Mouse (Mus musculus) lung, embryonic 15.5 days (tissue): ENCODE results near the gene Arpp21. TPM values are rescaled to one million over a fixed set of nuclear protein-coding genes. Genes with fewer than 3 reads are reported as not detected.
A peak's percentile ranks its signal among the peaks of the same experiment; 100 is the strongest.

Experiments
- ATAC-seq: fragments of 200-750 bp; cut with Nextera tagmentation; 2 replicates; pipeline ENCODE4 v1.8.0; 2017; ENCODE audit warnings: moderate number of reproducible peaks, borderline replicate concordance; ENCODE audit not compliant: low FRiP score, low TSS enrichment; ENCODE audit errors: extremely low read depth
- H3K27ac ChIP-seq: fragments of 300-500 bp; sonication (generic); 2 replicates; pipeline ENCODE4 v1.5.1; 2015; ENCODE audit warnings: moderate library complexity, mild to moderate bottlenecking, inconsistent platforms
- H3K27me3 ChIP-seq: fragments of 300-500 bp; sonication (generic); 2 replicates; pipeline ENCODE4 v1.6.1; 2015; ENCODE audit warnings: inconsistent platforms
- H3K36me3 ChIP-seq: fragments of 300-500 bp; sonication (generic); 2 replicates; pipeline ENCODE4 v1.6.1; 2015; ENCODE audit warnings: inconsistent platforms
- H3K4me1 ChIP-seq: fragments of 300-500 bp; sonication (generic); 2 replicates; pipeline ENCODE4 v1.6.1; 2015; ENCODE audit warnings: inconsistent platforms
- H3K4me2 ChIP-seq: fragments of 300-500 bp; sonication (generic); 2 replicates; pipeline ENCODE4 v1.6.1; 2015; ENCODE audit warnings: inconsistent platforms, mild to moderate bottlenecking, moderate library complexity
- H3K4me3 ChIP-seq: fragments of 300-500 bp; sonication (generic); 2 replicates; pipeline ENCODE4 v1.5.1; 2015; ENCODE audit warnings: mild to moderate bottlenecking, inconsistent platforms
- H3K9ac ChIP-seq: fragments of 300-500 bp; sonication (generic); 2 replicates; pipeline ENCODE4 v1.6.1; 2015; ENCODE audit warnings: inconsistent platforms
- H3K9me3 ChIP-seq: fragments of 300-500 bp; sonication (generic); 2 replicates; pipeline ENCODE4 v1.6.1; 2016; ENCODE audit warnings: inconsistent platforms
- WGBS: fragments of 180-500 bp; shearing (Covaris S2); methylation state at CpG from one replicate; pipeline ENCODE4 v1.1.7; 2015; 5-methylcytosine and 5-hydroxymethylcytosine counted together
- polyA plus RNA-seq: library from polyadenylated mRNA; unstranded; fragments of >200 nt; fragmentation: Nextera tagmentation; extraction: Ambion mirVana; gene quantifications from 2 replicates; pipeline ENCODE4 v1.2.1, GENCODE M21; 2015

Gene Arpp21
- polyA plus RNA-seq, 1 experiment from 2014 or later: 5.8 TPM

DNA sequence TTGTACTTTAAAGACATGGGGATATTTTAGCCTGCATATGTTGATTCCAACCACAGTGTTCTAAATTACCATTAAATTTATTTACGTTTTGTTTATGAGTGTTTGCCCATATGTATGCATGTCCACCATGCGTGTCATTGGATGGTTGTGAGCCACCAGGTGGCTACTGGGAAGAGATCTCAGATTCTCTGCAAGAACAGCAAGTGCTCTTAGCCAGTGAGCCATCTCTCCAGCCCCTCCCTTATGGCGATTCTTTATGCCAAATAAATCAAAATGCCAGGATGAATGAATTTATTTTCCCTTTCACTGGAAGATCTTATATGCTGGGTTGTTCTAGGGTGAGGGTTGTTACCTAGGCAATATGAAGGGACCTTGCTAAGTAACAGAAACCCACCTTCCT, 7.3 kb downstream of the Arpp21 start:
- 71% methylated on average over 3 of the region's 3 CpGs for WGBS
- no peak overlapping the region for H3K27ac ChIP-seq
- H3K9me3 ChIP-seq: no peaks in the 10 kb centered on the region
- H3K27me3 ChIP-seq: peaks cover 28% of the 10 kb centered on the region
- no peak for ATAC-seq
- H3K4me2 ChIP-seq: no peak overlapping the region
- H3K36me3 ChIP-seq: no peaks in the 10 kb centered on the region
- H3K4me3 ChIP-seq: no peak overlapping the region
- no peaks in the 10 kb centered on the region for H3K4me1 ChIP-seq
- no peak overlapping the region for H3K9ac ChIP-seq

DNA sequence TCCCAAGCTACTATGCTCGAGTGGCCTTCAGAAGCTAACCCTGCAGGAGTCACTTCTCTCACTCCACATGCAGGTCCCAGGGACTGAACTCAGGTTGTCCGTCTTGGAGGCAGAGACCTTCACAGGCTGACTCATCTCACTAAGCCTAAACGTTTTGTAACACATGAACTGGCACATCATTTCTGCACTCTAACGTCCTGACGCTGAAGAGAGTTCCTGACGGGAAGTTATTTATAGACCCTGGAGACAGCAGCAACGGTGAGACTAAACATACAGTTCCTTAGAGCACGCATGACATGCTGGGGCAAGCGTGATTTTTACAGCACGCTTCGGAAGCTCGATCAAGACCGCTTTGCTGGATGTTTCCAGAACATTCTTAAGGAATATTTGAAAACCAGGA, 8.6 kb downstream of the Arpp21 start:
- H3K4me3 ChIP-seq: no peak overlapping the region
- H3K27ac ChIP-seq: no peak overlapping the region
- WGBS: 38% methylated on average over 13 of the region's 13 CpGs
- no peaks in the 10 kb centered on the region for H3K4me1 ChIP-seq
- ATAC-seq: no peak
- no peak overlapping the region for H3K9ac ChIP-seq
- H3K36me3 ChIP-seq: no peaks in the 10 kb centered on the region
- H3K27me3 ChIP-seq: peaks cover 15% of the 10 kb centered on the region
- no peak overlapping the region for H3K4me2 ChIP-seq
- H3K9me3 ChIP-seq: no peaks in the 10 kb centered on the region

DNA sequence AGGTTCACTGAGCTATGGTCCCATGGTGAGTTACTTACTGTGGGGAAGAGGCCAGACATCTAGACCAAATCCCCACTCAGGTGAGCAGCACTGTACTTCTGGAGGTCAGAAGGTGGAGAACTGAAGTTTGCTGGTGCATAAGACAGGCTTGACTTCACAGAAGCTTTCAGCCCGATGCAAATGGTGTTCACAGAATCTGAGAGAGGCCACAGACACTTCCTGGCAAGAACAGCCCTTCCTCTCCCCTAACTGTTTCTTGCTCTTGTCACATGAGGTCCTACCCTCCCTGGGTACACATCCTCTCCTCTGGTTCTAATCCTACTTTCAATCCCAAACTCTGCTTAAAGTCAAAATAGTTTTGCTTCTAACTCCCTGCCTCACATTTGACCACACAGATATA, 9.2 kb downstream of the Arpp21 start:
- Histone ChIP-seq H3K4me2 (no peak overlapping the region), H3K9me3 (no peaks in the 10 kb centered on the region), H3K4me3 (no peak overlapping the region), H3K27me3 (peaks cover 8% of the 10 kb centered on the region; the same call in 1 of the 2 replicates), H3K27ac (no peak overlapping the region), H3K9ac (no peak overlapping the region), H3K4me1 (no peaks in the 10 kb centered on the region), H3K36me3 (no peaks in the 10 kb centered on the region)
- ATAC-seq: no peak
- WGBS: 38% methylated on average over 1 of the region's 1 CpGs

DNA sequence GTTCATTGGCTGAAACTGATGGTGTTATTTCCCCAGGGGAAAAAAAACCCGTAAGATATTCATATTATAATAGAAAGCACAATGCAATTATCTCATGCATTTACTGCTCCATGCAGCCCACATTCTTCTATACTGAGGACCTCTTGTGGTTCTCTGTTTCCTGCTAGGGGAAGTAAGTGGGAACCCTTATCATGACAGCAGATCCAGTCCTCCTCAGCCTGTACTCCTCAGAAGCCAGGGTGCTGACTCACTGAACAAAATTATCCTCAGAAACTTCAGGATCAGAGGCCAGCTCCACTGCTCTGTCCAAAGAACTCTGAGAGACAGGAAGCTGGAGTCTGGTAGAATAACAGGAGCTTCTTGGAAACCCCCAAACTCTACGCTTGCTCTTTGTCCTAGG, 10.7 kb downstream of the Arpp21 start:
- H3K4me2 ChIP-seq: no peak overlapping the region
- H3K4me3 ChIP-seq: no peak overlapping the region
- WGBS: 72% methylated on average over 2 of the region's 2 CpGs
- H3K27me3 ChIP-seq: peaks cover 3% of the 10 kb centered on the region; the same call in 1 of the 2 replicates
- no peaks in the 10 kb centered on the region for H3K36me3 ChIP-seq
- H3K9me3 ChIP-seq: no peaks in the 10 kb centered on the region
- H3K27ac ChIP-seq: no peak overlapping the region
- no peak for ATAC-seq
- no peaks in the 10 kb centered on the region for H3K4me1 ChIP-seq
- H3K9ac ChIP-seq: no peak overlapping the region

DNA sequence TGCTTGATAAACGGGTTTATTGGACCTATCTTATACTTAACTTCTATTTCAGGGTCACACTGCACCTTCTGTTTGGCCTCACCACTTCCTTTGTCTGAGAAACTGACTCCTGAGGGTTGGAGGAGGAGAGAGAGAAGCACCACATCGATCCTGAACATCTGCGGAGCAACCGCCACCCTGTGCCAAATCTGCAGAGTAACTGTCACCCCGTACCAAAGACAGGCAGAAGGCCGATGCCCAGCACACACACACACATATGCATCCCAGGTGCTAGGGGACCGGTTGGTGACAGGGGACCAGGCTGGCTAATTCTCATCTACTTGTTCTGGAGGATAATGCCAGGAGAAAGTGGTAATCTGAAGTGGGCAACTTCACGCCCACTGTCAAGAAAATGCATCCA, 16.4 kb downstream of the Arpp21 start:
- WGBS: 83% methylated on average over 8 of the region's 8 CpGs
- Histone ChIP-seq H3K27ac (no peak overlapping the region), H3K27me3 (no peaks in the 10 kb centered on the region), H3K4me3 (no peak overlapping the region), H3K9ac (no peak overlapping the region), H3K9me3 (no peaks in the 10 kb centered on the region), H3K4me1 (no peaks in the 10 kb centered on the region), H3K4me2 (no peak overlapping the region), H3K36me3 (no peaks in the 10 kb centered on the region)
- ATAC-seq: no peak

DNA sequence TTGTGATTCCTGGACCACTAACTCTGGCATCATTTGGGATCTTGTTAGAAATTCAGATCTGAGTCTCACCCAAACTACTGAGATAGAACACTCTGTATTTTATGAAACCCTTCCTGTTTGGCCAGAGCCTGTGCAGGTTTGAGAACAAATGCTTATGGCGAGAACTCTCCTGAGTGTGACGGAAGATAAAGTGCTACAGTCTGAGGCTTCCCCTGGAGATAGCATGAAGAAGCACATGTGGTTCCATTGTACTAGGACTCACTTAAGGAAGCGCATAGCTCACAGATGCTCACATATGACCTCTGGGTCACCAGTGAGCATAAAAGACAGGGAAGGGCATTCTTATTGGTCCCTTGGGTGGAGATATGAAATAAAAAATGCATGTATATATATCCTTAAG, 17.5 kb downstream of the Arpp21 start:
- no peaks in the 10 kb centered on the region for H3K36me3 ChIP-seq
- WGBS: 69% methylated on average over 3 of the region's 3 CpGs
- ATAC-seq: no peak
- no peaks in the 10 kb centered on the region for H3K27me3 ChIP-seq
- no peaks in the 10 kb centered on the region for H3K4me1 ChIP-seq
- no peak overlapping the region for H3K4me2 ChIP-seq
- H3K4me3 ChIP-seq: no peak overlapping the region
- H3K27ac ChIP-seq: no peak overlapping the region
- no peak overlapping the region for H3K9ac ChIP-seq
- H3K9me3 ChIP-seq: no peaks in the 10 kb centered on the region

DNA sequence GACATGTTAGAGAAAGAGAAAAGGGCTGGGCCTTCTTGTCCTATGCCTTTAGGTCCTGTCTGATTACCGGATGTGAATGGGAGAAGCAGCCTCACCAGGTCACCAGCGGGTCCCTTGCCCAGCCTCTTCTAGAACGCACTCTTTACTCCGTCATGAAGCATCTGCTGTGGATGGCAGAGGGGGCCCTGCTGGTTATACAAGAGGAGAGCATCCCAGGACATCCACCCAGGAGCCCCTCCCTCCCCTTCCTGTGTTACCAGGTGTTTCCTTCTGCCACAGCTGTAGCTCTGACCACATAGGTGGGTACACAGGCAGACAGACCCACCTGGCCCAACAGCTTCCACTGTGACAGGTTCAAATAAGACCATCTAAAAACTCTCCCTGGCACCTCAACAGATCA, 18.6 kb downstream of the Arpp21 start:
- 78% methylated on average over 4 of the region's 4 CpGs for WGBS
- H3K27ac ChIP-seq: no peak overlapping the region
- no peak overlapping the region for H3K9ac ChIP-seq
- H3K36me3 ChIP-seq: no peaks in the 10 kb centered on the region
- no peak overlapping the region for H3K4me2 ChIP-seq
- no peaks in the 10 kb centered on the region for H3K4me1 ChIP-seq
- no peak; the same call in 1 of the 2 replicates for ATAC-seq
- no peaks in the 10 kb centered on the region for H3K27me3 ChIP-seq
- H3K4me3 ChIP-seq: no peak overlapping the region
- H3K9me3 ChIP-seq: no peaks in the 10 kb centered on the region

DNA sequence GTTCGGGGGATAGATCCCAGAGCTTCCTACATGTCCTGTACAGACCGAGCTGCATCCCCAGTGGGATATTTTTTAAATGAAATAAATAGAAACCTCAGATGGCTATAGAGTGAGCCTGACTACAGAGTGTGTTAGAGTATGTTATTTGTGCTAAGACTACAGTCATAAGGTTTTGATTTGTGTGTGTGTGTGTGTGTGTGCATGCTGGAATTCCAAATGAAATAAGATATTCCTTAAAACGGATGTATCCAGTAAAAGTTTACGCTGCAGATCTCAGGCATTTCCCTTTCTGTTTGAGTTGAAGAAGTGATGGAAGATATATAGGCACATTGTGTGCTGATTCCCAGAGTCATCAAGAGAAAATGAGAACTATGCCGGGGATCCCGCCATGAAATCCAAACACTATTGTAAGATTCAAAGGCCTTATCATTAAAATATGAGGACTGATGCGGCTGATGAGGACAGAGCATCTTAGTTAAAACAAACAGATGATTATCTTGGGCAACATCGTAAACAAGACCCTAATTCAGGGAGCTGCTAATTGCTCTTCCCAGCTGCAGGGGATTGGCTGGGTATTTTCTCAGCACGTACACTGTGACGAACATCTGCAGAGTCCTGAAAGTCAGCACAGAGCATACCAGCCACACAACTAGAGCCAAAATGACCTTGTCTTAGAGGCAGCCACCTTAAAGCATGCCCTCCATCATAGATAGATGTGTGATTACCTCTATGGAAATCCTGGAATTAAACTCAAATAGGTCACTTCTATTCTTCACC, 20.5 kb downstream of the Arpp21 start:
- WGBS: 24% methylated on average over 10 of the region's 10 CpGs
- H3K4me2 ChIP-seq: no peak overlapping the region
- no peaks in the 10 kb centered on the region for H3K9me3 ChIP-seq
- H3K36me3 ChIP-seq: no peaks in the 10 kb centered on the region
- no peaks in the 10 kb centered on the region for H3K27me3 ChIP-seq
- ATAC-seq: peak; percentile 85; the same call in 1 of the 2 replicates
- no peak overlapping the region for H3K9ac ChIP-seq
- no peak overlapping the region for H3K4me3 ChIP-seq
- H3K4me1 ChIP-seq: no peaks in the 10 kb centered on the region
- no peak overlapping the region; the same call in 1 of the 2 replicates for H3K27ac ChIP-seq

DNA sequence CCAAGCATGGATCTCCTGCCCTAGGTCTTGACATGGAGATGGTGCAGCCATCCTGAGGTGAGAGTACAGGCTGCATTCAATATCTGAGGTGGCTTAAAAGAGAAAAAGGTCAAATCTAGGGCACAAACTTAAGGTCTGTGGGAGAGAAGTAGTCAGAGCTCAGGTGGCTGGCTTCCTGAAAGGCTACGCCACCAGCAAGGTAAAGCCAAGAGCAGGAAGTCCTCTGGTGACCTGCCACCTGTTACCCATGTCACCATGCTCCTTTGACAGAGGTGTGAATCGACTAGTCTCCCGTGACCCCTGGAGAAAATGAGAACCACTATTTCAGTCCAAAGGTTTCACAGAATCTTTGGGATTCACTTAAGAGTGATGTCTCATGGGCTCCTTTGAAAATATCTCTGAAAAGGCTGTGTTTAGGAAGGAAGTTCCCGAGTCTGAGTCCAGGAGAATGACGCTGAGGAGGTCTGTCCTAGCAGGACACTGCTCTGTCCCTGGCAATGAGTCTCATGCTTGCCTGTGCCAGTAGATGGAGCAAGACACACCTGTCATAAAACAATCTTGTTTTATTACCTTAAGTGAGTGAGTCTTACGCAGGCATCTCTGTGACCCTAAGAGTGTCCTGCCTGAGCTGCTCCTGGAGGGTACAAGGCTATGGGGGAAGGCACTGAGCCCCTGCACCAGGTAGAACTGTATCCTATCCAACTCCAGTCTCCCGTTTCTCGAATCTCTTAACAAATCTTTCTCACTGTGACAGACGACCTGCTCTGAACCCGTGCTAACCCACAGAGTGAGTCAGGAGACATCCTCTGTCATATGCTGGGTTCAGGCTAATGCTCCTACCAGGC, 22.1 kb downstream of the Arpp21 start:
- H3K27me3 ChIP-seq: no peaks in the 10 kb centered on the region
- no peaks in the 10 kb centered on the region for H3K9me3 ChIP-seq
- H3K27ac ChIP-seq: no peak overlapping the region
- no peak overlapping the region for H3K9ac ChIP-seq
- H3K4me1 ChIP-seq: no peaks in the 10 kb centered on the region
- no peaks in the 10 kb centered on the region for H3K36me3 ChIP-seq
- WGBS: 44% methylated on average over 10 of the region's 10 CpGs
- no peak overlapping the region for H3K4me2 ChIP-seq
- no peak overlapping the region for H3K4me3 ChIP-seq
- ATAC-seq: no peak

DNA sequence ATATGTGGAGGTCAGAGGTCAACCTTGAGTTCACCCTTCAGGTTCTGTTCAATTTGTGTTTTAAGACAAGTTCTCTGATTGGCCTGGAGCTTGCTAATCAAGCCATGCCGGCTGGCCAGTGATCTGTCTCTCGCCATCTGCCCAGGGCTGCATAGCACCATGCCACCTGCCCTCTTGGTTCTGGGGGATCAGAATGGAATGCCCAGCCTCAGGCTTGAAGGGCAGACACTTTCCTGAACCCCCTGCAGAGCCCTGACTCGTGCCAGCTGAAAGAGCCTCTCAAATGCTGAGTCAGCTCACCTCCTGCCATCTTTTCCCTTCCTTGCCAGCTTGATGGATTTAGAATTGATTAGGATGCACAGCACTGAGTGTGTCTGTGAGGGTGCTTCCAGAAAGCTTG, 25.9 kb downstream of the Arpp21 start:
- Histone ChIP-seq H3K4me1 (peaks cover 4% of the 10 kb centered on the region; the same call in 1 of the 2 replicates), H3K9ac (no peak overlapping the region), H3K27me3 (no peaks in the 10 kb centered on the region), H3K27ac (no peak overlapping the region), H3K4me3 (no peak overlapping the region), H3K9me3 (no peaks in the 10 kb centered on the region), H3K4me2 (no peak overlapping the region), H3K36me3 (no peaks in the 10 kb centered on the region)
- ATAC-seq: no peak; the same call in 1 of the 2 replicates
- WGBS: 68% methylated on average over 3 of the region's 3 CpGs

DNA sequence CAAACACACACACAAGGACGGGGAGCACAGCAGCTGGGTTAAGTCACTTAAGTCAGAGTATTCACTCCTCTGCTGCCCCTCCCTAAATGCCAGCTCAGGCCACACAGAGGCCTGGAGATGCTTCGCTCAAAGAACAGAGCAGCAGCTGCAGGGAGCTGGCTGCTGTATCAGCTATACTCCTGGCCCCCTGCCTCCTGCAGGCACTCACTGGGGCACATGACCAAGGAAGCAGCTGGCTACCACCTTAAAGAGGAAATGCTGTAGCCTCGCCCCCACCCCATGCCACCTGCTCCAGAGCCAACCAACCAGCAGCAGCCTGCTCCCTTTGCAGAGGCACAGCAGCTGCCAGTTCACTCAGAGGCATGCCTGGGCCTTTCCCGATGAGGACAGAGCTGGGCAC, 28.0 kb downstream of the Arpp21 start:
- no peak overlapping the region for H3K4me2 ChIP-seq
- peak; percentile 85 for ATAC-seq
- no peaks in the 10 kb centered on the region for H3K27me3 ChIP-seq
- no peak overlapping the region for H3K9ac ChIP-seq
- no peak overlapping the region for H3K4me3 ChIP-seq
- H3K27ac ChIP-seq: no peak overlapping the region
- 29% methylated on average over 4 of the region's 4 CpGs for WGBS
- H3K36me3 ChIP-seq: no peaks in the 10 kb centered on the region
- no peaks in the 10 kb centered on the region for H3K9me3 ChIP-seq
- peaks cover 4% of the 10 kb centered on the region; the same call in 1 of the 2 replicates for H3K4me1 ChIP-seq

DNA sequence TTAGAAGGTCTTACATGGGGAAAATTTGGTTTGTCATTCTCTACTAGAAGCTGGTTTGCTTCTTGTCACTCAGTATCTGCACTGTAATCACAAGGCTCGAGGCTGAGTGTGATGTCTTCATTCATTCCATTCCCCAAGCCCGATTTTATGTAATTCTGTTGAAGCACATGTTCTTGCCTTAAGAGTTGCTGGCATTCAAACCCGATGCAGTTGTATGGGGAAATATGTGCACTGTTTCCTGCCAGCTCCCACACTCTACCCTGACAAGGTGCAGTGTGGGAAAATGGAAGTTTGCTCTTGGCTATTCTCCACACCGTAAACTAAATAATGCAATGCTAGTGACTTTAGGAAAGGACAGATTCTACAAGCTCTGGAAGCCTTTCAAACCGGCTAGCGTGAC, 37.4 kb downstream of the Arpp21 start:
- ATAC-seq: no peak
- H3K4me2 ChIP-seq: no peak overlapping the region
- no peak overlapping the region for H3K27ac ChIP-seq
- WGBS: 70% methylated on average over 6 of the region's 6 CpGs
- no peaks in the 10 kb centered on the region for H3K27me3 ChIP-seq
- no peaks in the 10 kb centered on the region for H3K36me3 ChIP-seq
- H3K9me3 ChIP-seq: no peaks in the 10 kb centered on the region
- H3K4me3 ChIP-seq: no peak overlapping the region
- no peak overlapping the region for H3K9ac ChIP-seq
- H3K4me1 ChIP-seq: no peaks in the 10 kb centered on the region
